Mouse (Mus musculus) natural killer cell, adult 2 months (primary cell): Measurements from ENCODE around the gene Zc3h4.

Experiments used
- DNase-seq, 2 experiments: peaks; one replicate each; pipeline ENCODE4 v3.0.0; 2022; ENCODE audit warnings: low spot score in 2 of 2

Zc3h4 gene

GRCm38 (mm10) chr7:16399820-16400688 is 656 bp upstream of the Zc3h4 start:
- DNase-seq, result peak; percentile 97 to 98

GRCm38 (mm10) chr7:16401991-16402431 is 1.3 kb downstream of the Zc3h4 start:
- DNase-seq, result peak; percentile 40 to 48

GRCm38 (mm10) chr7:16402449-16402848 is 1.7 kb downstream of the Zc3h4 start:
- DNase-seq, result no peak

- DNase-seq, result peak; percentile 38 to 46
These were observed 2.5 kb downstream of the Zc3h4 start for GRCm38 (mm10) chr7:16402968-16403948.

- no peak for DNase-seq
These were observed 3.8 kb downstream of the Zc3h4 start for GRCm38 (mm10) chr7:16404315-16405072.

- peak; percentile 16 to 29 for DNase-seq
These were observed 4.4 kb downstream of the Zc3h4 start for GRCm38 (mm10) chr7:16405073-16405455.

GRCm38 (mm10) chr7:16405516-16406351 is 5.0 kb downstream of the Zc3h4 start:
- DNase-seq, result peak; percentile 64 to 82

GRCm38 (mm10) chr7:16406978-16407377 is 6.3 kb downstream of the Zc3h4 start:
- no peak for DNase-seq

- no peak for DNase-seq
These were observed 10.4 kb downstream of the Zc3h4 start for GRCm38 (mm10) chr7:16411100-16411499.

- DNase-seq, result no peak
These were observed 11.6 kb downstream of the Zc3h4 start for GRCm38 (mm10) chr7:16412220-16412896.

- DNase-seq, result no peak
These were observed 12.2 kb downstream of the Zc3h4 start for GRCm38 (mm10) chr7:16412930-16413329.

GRCm38 (mm10) chr7:16415426-16415825 is 14.7 kb downstream of the Zc3h4 start:
- DNase-seq, result no peak

- DNase-seq, result no peak
These were observed 16.5 kb downstream of the Zc3h4 start for GRCm38 (mm10) chr7:16417141-16417771.

GRCm38 (mm10) chr7:16418713-16419112 is 18.0 kb downstream of the Zc3h4 start:
- no peak for DNase-seq

GRCm38 (mm10) chr7:16420493-16421118 is 19.9 kb downstream of the Zc3h4 start:
- DNase-seq, result no peak

GRCm38 (mm10) chr7:16422222-16422856 is 21.6 kb downstream of the Zc3h4 start:
- DNase-seq, result no peak

GRCm38 (mm10) chr7:16423731-16424130 is 23.0 kb downstream of the Zc3h4 start:
- DNase-seq, result no peak

GRCm38 (mm10) chr7:16425721-16426120 is 25.0 kb downstream of the Zc3h4 start:
- DNase-seq, result no peak
